Comparison of ENCODE assay signal across 29 mouse cellular contexts in genomic region chr13:113100879-113101278, GRCm38 (mm10). TPM values are rescaled to one million over a fixed set of nuclear protein-coding genes. Genes with fewer than 3 reads are reported as not detected.
DNase-seq lines count a peak whose midpoint lies in the region; ATAC-seq and TF ChIP-seq lines count a peak whose summit lies in the region.
"Had no signal": no experiment of that assay in that cellular context is flagged by ENCODE, and none has a peak within 500 bp of the region (broad histone marks: within the 10 kb centered on the region; RNA-seq: fewer than 3 reads in every experiment).

Gzma (minus strand) TSS chr13:113100981.

- no peak for TF ChIP-seq POLR2A in olfactory bulb, adult 2 months (IDR thresholded peaks at IDR 0.05; ENCODE audit: insufficient read depth, low read depth, low read length)

- H3K4me3 ChIP-seq in olfactory bulb, adult 2 months (ENCODE audit: insufficient read depth, low read depth, low read length), result no peak within 1 kb of the TSS
- H3K4me3 ChIP-seq: embryonic facial prominence, embryonic 13.5 days; erythroblast, embryonic 14.5 days; heart, embryonic 13.5 days; hindbrain, embryonic 12.5 days; limb, embryonic 13.5 days; liver, embryonic 13.5 days had no signal

- DNase-seq in CD4-positive helper T cell, adult 2 months (ENCODE audit: low read depth, low spot score), result peak; percentile 46
- peak; percentile 25 for DNase-seq in CD4-positive, CD25-positive, alpha-beta regulatory T cell, adult 2 months (ENCODE audit: low read depth, low spot score)
- no peak for DNase-seq in cerebellum, adult 11 months
- no peak for DNase-seq in urinary bladder, postnatal 14 days (ENCODE audit: low spot score)
- no peak for DNase-seq in spleen, adult 18-20 months
- DNase-seq: adrenal gland, adult 2 months; cerebellum, adult 18-20 months; cerebellum, postnatal 14 days; gastrocnemius, postnatal 10 days; kidney, adult 9 months; kidney, postnatal 14 days; liver, embryonic 13.5 days; lung, postnatal 4 days; right cerebral cortex, postnatal 14 days had no signal

- H3K27ac ChIP-seq in olfactory bulb, adult 2 months (ENCODE audit: insufficient read depth, low read depth, low read length), result no peak within 1 kb of the TSS
- H3K27ac ChIP-seq: embryonic facial prominence, embryonic 13.5 days; heart, embryonic 13.5 days; hindbrain, embryonic 12.5 days; limb, embryonic 13.5 days; liver, embryonic 13.5 days had no signal

- WGBS in olfactory bulb, adult 2 months, result 91% methylated on average over 6 of the region's 6 CpGs

- TF ChIP-seq CTCF in olfactory bulb, adult 2 months (IDR thresholded peaks at IDR 0.05; ENCODE audit: insufficient read depth, low read depth, low read length), result no peak

- peak; percentile 83 for ATAC-seq in inflammation-experienced regulatory T-cells, adult 6 months
- ATAC-seq in erythroid progenitor cell, adult 5-6 weeks (replicated peaks; ENCODE audit: low FRiP score, poor library complexity, severe bottlenecking), result no peak
- ATAC-seq: forebrain, embryonic 14.5 days had no signal

- no peaks in the 10 kb centered on the region for H3K4me1 ChIP-seq in olfactory bulb, adult 2 months (ENCODE audit: control insufficient read depth, insufficient read depth, low read length)
- H3K4me1 ChIP-seq: embryonic facial prominence, embryonic 13.5 days; heart, embryonic 13.5 days; hindbrain, embryonic 12.5 days; limb, embryonic 13.5 days; liver, embryonic 13.5 days had no signal

RNA-seq across cellular contexts. Expression of gene Gzma, which starts in this region (rescaled TPM):
- polyA plus RNA-seq in inflammation-experienced regulatory T-cells, adult 6 months (2017; shearing (Covaris generic)), result 10 to 100 TPM in 1 of 3 experiments, under 1 TPM in 1, not detected in 1; 0.98 to 40.3 TPM
- polyA plus RNA-seq in olfactory bulb, adult 2 months (2012; ENCODE audit: insufficient read depth, insufficient read length, low replicate concordance, missing spikeins), result not detected in 2 replicates
- total RNA-seq in erythroid progenitor cell, adult 5-6 weeks (2015; ENCODE audit: low replicate concordance), result 7.5 and 9.0 TPM in 2 replicates
- total RNA-seq in erythroid progenitor cell, adult 5-6 weeks (2017; ENCODE audit: low replicate concordance), result 0.91 and 11.7 TPM in 2 replicates
- total RNA-seq: ES-E14; gastrocnemius, postnatal 10 days; granulocyte monocyte progenitor cell, adult 5-6 weeks; left cerebral cortex, postnatal 25 days; midbrain, postnatal 0 days had no signal
- polyA plus RNA-seq: C2C12; embryonic facial prominence, embryonic 13.5 days; erythroblast, embryonic 14.5 days; forebrain, embryonic 14.5 days; hindbrain, embryonic 12.5 days; limb, embryonic 13.5 days; liver, embryonic 13.5 days; midbrain, postnatal 0 days; stomach, embryonic 14.5 days had no signal

Comparison
In these comparisons a context has a peak if more than half of its experiments do, and no peak if none do; other contexts are left out.
1. DNase-seq: peak in CD4-positive helper T cell, adult 2 months (single experiment) and CD4-positive, CD25-positive, alpha-beta regulatory T cell, adult 2 months (single experiment); none in cerebellum, adult 11 months (single experiment), urinary bladder, postnatal 14 days (single experiment) and spleen, adult 18-20 months (0 of 2).